Mouse (Mus musculus) limb, embryonic 14.5 days (tissue): ENCODE measurements around the gene Glyctk. TPM values are rescaled to one million over a fixed set of nuclear protein-coding genes. Genes with fewer than 3 reads are reported as not detected.

Experiments used
- ATAC-seq: fragments of 200-750 bp; cut with Nextera tagmentation; 2 replicates; pipeline ENCODE4 v1.8.0; 2017; ENCODE audit warnings: low read depth, moderate number of reproducible peaks, moderate TSS enrichment; ENCODE audit not compliant: low FRiP score
- DNase-seq: peaks from one replicate; pipeline ENCODE4 v3.0.0-alpha.2; 2015; ENCODE audit warnings: low spot score
- H3K27ac ChIP-seq: fragments of 300-500 bp; sonication (generic); replicated peaks from 2 replicates; pipeline ENCODE4 v1.5.1; 2014; ENCODE audit warnings: low read depth, mild to moderate bottlenecking, low read length, moderate library complexity, mixed read lengths
- H3K27me3 ChIP-seq: fragments of 300-500 bp; sonication (generic); 2 replicates; pipeline ENCODE4 v1.6.1; 2014; ENCODE audit warnings: low read length, mixed read lengths; ENCODE audit not compliant: control insufficient read depth, insufficient read depth
- H3K36me3 ChIP-seq: fragments of 300-500 bp; sonication (generic); 2 replicates; pipeline ENCODE4 v1.6.1; 2014; ENCODE audit warnings: mild to moderate bottlenecking, low read length, moderate library complexity, mixed read lengths; ENCODE audit not compliant: control insufficient read depth, insufficient read depth
- H3K4me1 ChIP-seq: fragments of 300-500 bp; sonication (generic); 2 replicates; pipeline ENCODE4 v1.6.1; 2014; ENCODE audit warnings: antibody characterized with exemption, low read length, mixed read lengths; ENCODE audit not compliant: control insufficient read depth, insufficient read depth
- H3K4me2 ChIP-seq: fragments of 300-500 bp; sonication (generic); replicated peaks from 2 replicates; pipeline ENCODE4 v1.6.1; 2014; ENCODE audit warnings: low read depth, mild to moderate bottlenecking, low read length, moderate library complexity; ENCODE audit not compliant: severe bottlenecking
- H3K4me3 ChIP-seq: fragments of 300-500 bp; sonication (generic); replicated peaks from 2 replicates; pipeline ENCODE4 v1.5.1; 2014; ENCODE audit warnings: low read length
- H3K9ac ChIP-seq: fragments of 300-500 bp; sonication (generic); 2 replicates; pipeline ENCODE4 v1.6.1; 2014; ENCODE audit warnings: mild to moderate bottlenecking, low read depth, low read length, moderate library complexity; ENCODE audit not compliant: severe bottlenecking
- H3K9me3 ChIP-seq: fragments of 300-500 bp; sonication (generic); 2 replicates; pipeline ENCODE4 v1.6.1; 2016; ENCODE audit warnings: low read length; ENCODE audit not compliant: control insufficient read depth
- POLR2A ChIP-seq: fragments of 200-500 bp; IDR thresholded peaks from 2 replicates; pipeline ENCODE4 v1.8.0; 2012; ENCODE audit warnings: inconsistent platforms, mild to moderate bottlenecking, moderate library complexity, borderline replicate concordance; ENCODE audit not compliant: insufficient read depth, insufficient read length; ENCODE audit errors: extremely low read depth
- WGBS: fragments of 180-500 bp; shearing (Covaris S2); extraction: QIAGEN DNeasy Blood & Tissue Kit; methylation state at CpG from one replicate; pipeline ENCODE4 v1.1.7; 2014; 5-methylcytosine and 5-hydroxymethylcytosine counted together
- polyA plus RNA-seq, 2 experiments: library from polyadenylated mRNA; depleted of rRNA in 1 of 2; stranded (reverse) in 1 of 2; unstranded in 1 of 2; fragments of >200 nt; fragmentation: Nextera tagmentation in 1 of 2; extraction: Ambion mirVana in 1 of 2; gene quantifications; 2 replicates each; pipeline versions ENCODE4 v1.2.1 to v1.2.3; 2012 to 2014

Gene Glyctk
- polyA plus RNA-seq, 2 experiments, result 2.5 to 3.5 TPM

DNA sequence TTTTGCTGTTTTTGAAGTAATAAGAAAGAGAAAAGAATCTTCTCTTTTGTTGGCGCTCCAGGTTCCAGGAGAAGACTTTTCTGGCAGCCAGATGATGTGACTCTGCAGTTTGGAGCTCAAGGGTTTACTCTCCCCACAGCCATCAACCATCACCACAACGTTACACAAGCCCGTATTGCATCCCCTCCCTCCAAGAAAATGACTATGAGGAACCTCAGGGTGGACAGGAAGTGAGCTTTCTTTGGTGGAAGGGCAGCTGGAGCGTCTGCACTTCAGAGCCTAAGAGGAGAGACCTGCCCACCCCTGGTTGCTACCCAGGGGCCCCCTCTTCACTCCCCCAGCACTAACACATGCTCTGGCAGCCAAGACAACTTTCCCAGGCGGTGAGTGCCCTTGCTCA is 10.7 kb downstream of the Glyctk start:
- H3K4me2 ChIP-seq, result no peak overlapping the region
- no peak for TF ChIP-seq POLR2A
- peaks cover 39% of the 10 kb centered on the region for H3K27me3 ChIP-seq
- H3K9ac ChIP-seq, result no peak overlapping the region
- no peak for ATAC-seq
- H3K4me1 ChIP-seq, result peaks cover 5% of the 10 kb centered on the region; the same call in 1 of the 2 replicates
- no peak for DNase-seq
- H3K4me3 ChIP-seq, result no peak overlapping the region
- no peaks in the 10 kb centered on the region for H3K36me3 ChIP-seq
- 27% methylated on average over 5 of the region's 5 CpGs for WGBS
- no peaks in the 10 kb centered on the region for H3K9me3 ChIP-seq
- H3K27ac ChIP-seq, result no peak overlapping the region

DNA sequence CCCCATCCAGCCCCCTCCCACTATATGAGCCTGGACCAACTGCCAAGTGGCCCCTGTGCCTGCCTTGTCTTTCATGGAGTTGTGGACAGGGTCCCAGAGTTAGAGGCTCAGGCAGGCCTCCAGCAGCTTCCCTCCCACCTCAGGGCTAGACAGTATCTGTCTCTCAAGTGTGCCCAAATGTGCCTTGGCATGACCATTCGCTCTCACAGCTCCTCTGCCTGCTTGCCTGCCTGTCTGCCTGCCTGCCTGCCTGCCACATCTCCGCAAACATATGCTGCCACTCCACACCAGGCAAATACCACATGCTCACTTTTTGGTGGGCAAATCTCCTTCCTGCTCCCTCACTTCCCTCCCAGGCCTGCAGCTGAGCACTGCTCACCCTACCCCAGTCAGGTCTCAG is 12.4 kb downstream of the Glyctk start:
- WGBS, result 76% methylated on average over 2 of the region's 2 CpGs
- peaks cover 5% of the 10 kb centered on the region; the same call in 1 of the 2 replicates for H3K4me1 ChIP-seq
- ATAC-seq (no peak), DNase-seq (no peak)
- H3K4me3 ChIP-seq, result no peak overlapping the region
- no peak overlapping the region for H3K27ac ChIP-seq
- TF ChIP-seq POLR2A, result no peak
- H3K9me3 ChIP-seq, result no peaks in the 10 kb centered on the region
- H3K9ac ChIP-seq, result no peak overlapping the region
- H3K36me3 ChIP-seq, result no peaks in the 10 kb centered on the region
- H3K4me2 ChIP-seq, result no peak overlapping the region
- H3K27me3 ChIP-seq, result peaks cover 37% of the 10 kb centered on the region

DNA sequence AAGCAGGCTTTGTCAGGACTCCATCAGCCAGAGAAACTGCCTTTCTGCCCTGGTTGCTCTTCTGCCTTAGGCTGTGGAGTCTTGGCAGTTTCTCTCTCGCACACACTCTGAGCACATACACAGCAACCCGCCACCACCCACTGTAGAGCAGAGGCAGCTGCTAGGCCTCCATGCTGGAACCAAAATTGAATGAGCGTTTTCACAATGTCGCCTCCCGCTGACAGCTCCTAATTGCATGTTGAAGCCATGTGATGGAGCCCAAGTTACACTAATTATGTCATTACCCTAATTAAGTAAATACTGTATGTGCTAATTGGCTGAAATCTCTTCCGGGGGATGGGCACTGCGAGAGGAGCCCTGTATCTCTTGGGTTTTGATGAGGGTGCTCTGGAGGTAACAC is 13.8 kb downstream of the Glyctk start:
- no peaks in the 10 kb centered on the region for H3K36me3 ChIP-seq
- H3K4me1 ChIP-seq, result peaks cover 10% of the 10 kb centered on the region; the same call in 1 of the 2 replicates
- H3K9me3 ChIP-seq, result no peaks in the 10 kb centered on the region
- no peak overlapping the region for H3K9ac ChIP-seq
- ATAC-seq (no peak), DNase-seq (no peak)
- TF ChIP-seq POLR2A, result no peak
- no peak overlapping the region for H3K4me2 ChIP-seq
- peaks cover 23% of the 10 kb centered on the region for H3K27me3 ChIP-seq
- 75% methylated on average over 7 of the region's 7 CpGs for WGBS
- H3K4me3 ChIP-seq, result no peak overlapping the region
- H3K27ac ChIP-seq, result no peak overlapping the region

DNA sequence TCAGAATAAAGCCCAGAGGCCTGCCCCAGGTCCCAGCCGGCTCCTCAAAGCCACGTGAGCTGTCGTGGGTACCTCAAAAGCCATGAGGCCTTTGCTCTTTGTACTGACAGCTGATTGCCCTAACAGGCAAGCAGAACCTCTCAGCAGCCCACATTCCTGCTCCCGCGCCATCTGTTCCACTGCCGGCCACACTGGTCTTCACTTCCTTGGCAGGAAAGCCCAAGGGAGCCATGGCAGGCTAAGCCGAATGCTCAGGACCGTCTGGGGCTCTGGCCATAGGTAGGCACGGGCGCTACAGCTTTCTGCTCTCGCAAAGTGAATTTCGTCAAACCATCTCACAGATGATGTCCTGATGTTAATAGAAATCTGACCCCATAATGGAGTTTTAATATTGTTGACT is 16.0 kb downstream of the Glyctk start:
- Histone ChIP-seq H3K27me3 (peaks cover 2% of the 10 kb centered on the region; the same call in 1 of the 2 replicates), H3K27ac (no peak overlapping the region), H3K9me3 (no peaks in the 10 kb centered on the region), H3K4me3 (no peak overlapping the region), H3K9ac (no peak overlapping the region), H3K4me2 (no peak overlapping the region), H3K36me3 (no peaks in the 10 kb centered on the region), H3K4me1 (0 out of 2 replicates have a peak, but pooled peaks cover 5% of the 10 kb centered on the region)
- no peak for TF ChIP-seq POLR2A
- WGBS, result 69% methylated on average over 12 of the region's 12 CpGs
- DNase-seq, result no peak
- no peak for ATAC-seq

DNA sequence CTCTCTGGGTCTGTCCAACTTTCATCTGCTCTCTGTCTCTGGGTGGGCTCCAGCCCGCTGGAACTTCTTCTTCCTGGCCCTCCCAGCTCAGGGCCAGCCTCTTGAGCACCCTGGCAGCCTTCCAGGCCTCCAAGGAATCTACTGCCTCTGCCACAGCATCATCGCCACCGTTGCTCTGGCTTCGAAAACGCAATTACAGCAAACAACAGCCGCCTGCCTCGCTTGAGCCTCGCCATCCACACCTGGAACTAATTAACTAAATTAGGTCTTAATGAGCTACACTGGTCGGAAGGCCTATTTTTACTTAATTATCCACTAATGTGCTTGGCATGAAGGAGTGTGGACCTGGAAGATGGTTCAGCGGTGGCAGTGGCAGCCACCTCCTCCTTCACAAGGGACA is 18.2 kb downstream of the Glyctk start:
- WGBS, result 25% methylated on average over 10 of the region's 10 CpGs
- DNase-seq, result peak; percentile 28
- H3K27ac ChIP-seq, result no peak overlapping the region

More for the DNA sequence above, 18.2 kb downstream of the Glyctk start:
- Histone ChIP-seq H3K27me3 (no peaks in the 10 kb centered on the region), H3K4me3 (no peak overlapping the region), H3K4me2 (no peak overlapping the region), H3K4me1 (0 out of 2 replicates have a peak, but pooled peaks cover 5% of the 10 kb centered on the region), H3K9me3 (no peaks in the 10 kb centered on the region), H3K36me3 (no peaks in the 10 kb centered on the region), H3K9ac (no peak overlapping the region)
- ATAC-seq, result no peak; the same call in 1 of the 2 replicates
- TF ChIP-seq POLR2A, result no peak
